Mouse (Mus musculus) cerebral cortex, adult 2 months (tissue): Measurements from ENCODE around the gene Dhx9.

Experiments used
- WGBS: fragments of 180-500 bp; shearing (Covaris S2); methylation state at CpG from one replicate; pipeline ENCODE4 v1.1.7; 2018; 5-methylcytosine and 5-hydroxymethylcytosine counted together

Gene Dhx9

GRCm38 (mm10) chr1:153424271-153424670 is 63.2 kb downstream of the Dhx9 start:
- 23% methylated on average over 12 of the region's 12 CpGs for WGBS

GRCm38 (mm10) chr1:153417805-153418204 is 69.7 kb downstream of the Dhx9 start:
- WGBS: 62% methylated on average over 4 of the region's 4 CpGs

- 86% methylated on average over 3 of the region's 3 CpGs for WGBS
Measured at GRCm38 (mm10) chr1:153416271-153416832, 71.1 kb downstream of the Dhx9 start.

- WGBS: 76% methylated on average over 3 of the region's 5 CpGs
Measured at GRCm38 (mm10) chr1:153415742-153416141, 71.7 kb downstream of the Dhx9 start.

- 88% methylated on average over 4 of the region's 4 CpGs for WGBS
Measured at GRCm38 (mm10) chr1:153414962-153415361, 72.5 kb downstream of the Dhx9 start.

GRCm38 (mm10) chr1:153414114-153414723 is 73.2 kb downstream of the Dhx9 start:
- WGBS: 77% methylated on average over 24 of the region's 24 CpGs

GRCm38 (mm10) chr1:153413397-153414020 is 74.0 kb downstream of the Dhx9 start:
- WGBS: 72% methylated on average over 13 of the region's 13 CpGs

GRCm38 (mm10) chr1:153412663-153413396 is 74.6 kb downstream of the Dhx9 start:
- WGBS: 75% methylated on average over 3 of the region's 4 CpGs

- WGBS: 91% methylated on average over 6 of the region's 6 CpGs
Measured at GRCm38 (mm10) chr1:153411723-153412122, 75.7 kb downstream of the Dhx9 start.

- WGBS: 97% methylated on average over 1 of the region's 4 CpGs
Measured at GRCm38 (mm10) chr1:153410915-153411314, 76.5 kb downstream of the Dhx9 start.

GRCm38 (mm10) chr1:153408296-153408695 is 79.2 kb downstream of the Dhx9 start:
- WGBS: 93% methylated on average over 5 of the region's 5 CpGs

GRCm38 (mm10) chr1:153407641-153408040 is 79.8 kb downstream of the Dhx9 start:
- WGBS: 93% methylated on average over 11 of the region's 11 CpGs
